Mouse (Mus musculus): ENCODE measurements at regions not wholly inside any gene's neighbourhood (a gene's known extent, or its start where the extent isn't known, plus 50 kb on each side); places are given as distances from the start of the nearest gene placed in this dataset.

- H3K27me3 ChIP-seq (ENCODE audit: control insufficient read depth, insufficient read depth, insufficient read length) = no peaks in the 10 kb centered on the region
- H3K79me2 ChIP-seq (ENCODE audit: control insufficient read depth, insufficient read depth) = no peaks in the 10 kb centered on the region
- no peaks in the 10 kb centered on the region for H3K79me3 ChIP-seq (ENCODE audit: low read depth)
- no peak overlapping the region for H3ac ChIP-seq (ENCODE audit: control insufficient read depth, insufficient read length, low read depth)
- H3K4me3 ChIP-seq (ENCODE audit: insufficient read depth, poor library complexity, severe bottlenecking) = no peak overlapping the region
- TF ChIP-seq MYOD1 (IDR thresholded peaks at IDR 0.05; ENCODE audit: control insufficient read depth, insufficient read length, low read depth) (no peak), FOSL1 (IDR thresholded peaks at IDR 0.05; ENCODE audit: insufficient read depth, low read length, poor library complexity, severe bottlenecking) (no peak), MYOG (IDR thresholded peaks at IDR 0.05; ENCODE audit: control insufficient read depth, extremely low read depth, insufficient read length) (no peak), USF1 (IDR thresholded peaks at IDR 0.05; ENCODE audit: low read depth) (no peak), CEBPB (IDR thresholded peaks at IDR 0.05; ENCODE audit: low read depth) (no peak), CTCF (IDR thresholded peaks at IDR 0.05; ENCODE audit: control insufficient read depth, insufficient read depth, insufficient read length) (no peak), MAX (IDR thresholded peaks at IDR 0.05) (no peak)
- H3K36me3 ChIP-seq (ENCODE audit: control insufficient read depth, insufficient read depth) = no peaks in the 10 kb centered on the region
Measured at GRCm38 (mm10) chr4:124292254-124292653, 318.3 kb downstream of the 3100002H09Rik start.

GRCm38 (mm10) chr4:124291767-124292166 lies 318.8 kb downstream of the 3100002H09Rik start:
- Histone ChIP-seq H3K4me3 (ENCODE audit: insufficient read depth, poor library complexity, severe bottlenecking) (no peak overlapping the region), H3K27me3 (ENCODE audit: control insufficient read depth, insufficient read depth, insufficient read length) (no peaks in the 10 kb centered on the region), H3ac (ENCODE audit: control insufficient read depth, insufficient read length, low read depth) (no peak overlapping the region), H3K79me2 (ENCODE audit: control insufficient read depth, insufficient read depth) (no peaks in the 10 kb centered on the region), H3K79me3 (ENCODE audit: low read depth) (no peaks in the 10 kb centered on the region), H3K36me3 (ENCODE audit: control insufficient read depth, insufficient read depth) (no peaks in the 10 kb centered on the region)
- TF ChIP-seq FOSL1 (IDR thresholded peaks at IDR 0.05; ENCODE audit: insufficient read depth, low read length, poor library complexity, severe bottlenecking) (no peak), MAX (IDR thresholded peaks at IDR 0.05) (no peak), MYOD1 (IDR thresholded peaks at IDR 0.05; ENCODE audit: control insufficient read depth, insufficient read length, low read depth) (no peak), CTCF (IDR thresholded peaks at IDR 0.05; ENCODE audit: control insufficient read depth, insufficient read depth, insufficient read length) (no peak), USF1 (IDR thresholded peaks at IDR 0.05; ENCODE audit: low read depth) (no peak), MYOG (IDR thresholded peaks at IDR 0.05; ENCODE audit: control insufficient read depth, extremely low read depth, insufficient read length) (no peak), CEBPB (IDR thresholded peaks at IDR 0.05; ENCODE audit: low read depth) (no peak)

- Histone ChIP-seq H3K36me3 (ENCODE audit: control insufficient read depth, insufficient read depth) (no peaks in the 10 kb centered on the region), H3K79me2 (ENCODE audit: control insufficient read depth, insufficient read depth) (no peaks in the 10 kb centered on the region), H3K27me3 (ENCODE audit: control insufficient read depth, insufficient read depth, insufficient read length) (no peaks in the 10 kb centered on the region), H3ac (ENCODE audit: control insufficient read depth, insufficient read length, low read depth) (no peak overlapping the region), H3K79me3 (ENCODE audit: low read depth) (no peaks in the 10 kb centered on the region), H3K4me3 (ENCODE audit: insufficient read depth, poor library complexity, severe bottlenecking) (no peak overlapping the region)
- no peak for TF ChIP-seq MYOG (IDR thresholded peaks at IDR 0.05; ENCODE audit: control insufficient read depth, extremely low read depth, insufficient read length)
- no peak for TF ChIP-seq MYOD1 (IDR thresholded peaks at IDR 0.05; ENCODE audit: control insufficient read depth, insufficient read length, low read depth)
- no peak for TF ChIP-seq CEBPB (IDR thresholded peaks at IDR 0.05; ENCODE audit: low read depth)
- TF ChIP-seq MAX (IDR thresholded peaks at IDR 0.05) = no peak
- no peak for TF ChIP-seq CTCF (IDR thresholded peaks at IDR 0.05; ENCODE audit: control insufficient read depth, insufficient read depth, insufficient read length)
- no peak for TF ChIP-seq FOSL1 (IDR thresholded peaks at IDR 0.05; ENCODE audit: insufficient read depth, low read length, poor library complexity, severe bottlenecking)
- TF ChIP-seq USF1 (IDR thresholded peaks at IDR 0.05; ENCODE audit: low read depth) = no peak
Measured at GRCm38 (mm10) chr4:124287471-124287870, 323.1 kb downstream of the 3100002H09Rik start.

GRCm38 (mm10) chr4:124278681-124279080 lies 331.9 kb downstream of the 3100002H09Rik start:
- no peak overlapping the region for H3ac ChIP-seq (ENCODE audit: control insufficient read depth, insufficient read length, low read depth)
- H3K27me3 ChIP-seq (ENCODE audit: control insufficient read depth, insufficient read depth, insufficient read length) = peaks cover 11% of the 10 kb centered on the region
- no peak for TF ChIP-seq USF1 (IDR thresholded peaks at IDR 0.05; ENCODE audit: low read depth)
- no peaks in the 10 kb centered on the region for H3K79me3 ChIP-seq (ENCODE audit: low read depth)
- H3K79me2 ChIP-seq (ENCODE audit: control insufficient read depth, insufficient read depth) = no peaks in the 10 kb centered on the region
- H3K36me3 ChIP-seq (ENCODE audit: control insufficient read depth, insufficient read depth) = no peaks in the 10 kb centered on the region
- H3K4me3 ChIP-seq (ENCODE audit: insufficient read depth, poor library complexity, severe bottlenecking) = no peak overlapping the region

GRCm38 (mm10) chr4:124277456-124278181 lies 333.0 kb downstream of the 3100002H09Rik start:
- H3K27me3 ChIP-seq (ENCODE audit: control insufficient read depth, insufficient read depth, insufficient read length) = peaks cover 11% of the 10 kb centered on the region

More at GRCm38 (mm10) chr4:124277456-124278181, 333.0 kb downstream of the 3100002H09Rik start:
- Histone ChIP-seq H3ac (ENCODE audit: control insufficient read depth, insufficient read length, low read depth) (no peak overlapping the region), H3K79me3 (ENCODE audit: low read depth) (no peaks in the 10 kb centered on the region), H3K4me3 (ENCODE audit: insufficient read depth, poor library complexity, severe bottlenecking) (no peak overlapping the region), H3K79me2 (ENCODE audit: control insufficient read depth, insufficient read depth) (no peaks in the 10 kb centered on the region), H3K36me3 (ENCODE audit: control insufficient read depth, insufficient read depth) (no peaks in the 10 kb centered on the region)
- no peak for TF ChIP-seq CEBPB (IDR thresholded peaks at IDR 0.05; ENCODE audit: low read depth)
- TF ChIP-seq CTCF (IDR thresholded peaks at IDR 0.05; ENCODE audit: control insufficient read depth, insufficient read depth, insufficient read length) = no peak
- TF ChIP-seq USF1 (IDR thresholded peaks at IDR 0.05; ENCODE audit: low read depth) = no peak
- TF ChIP-seq MAX (IDR thresholded peaks at IDR 0.05) = no peak
- TF ChIP-seq FOSL1 (IDR thresholded peaks at IDR 0.05; ENCODE audit: insufficient read depth, low read length, poor library complexity, severe bottlenecking) = no peak
- no peak for TF ChIP-seq MYOD1 (IDR thresholded peaks at IDR 0.05; ENCODE audit: control insufficient read depth, insufficient read length, low read depth)

Measured in C2C12 (cell line).